Mouse (Mus musculus): ENCODE results near the gene Gm11939.
"Not testable (repeated sequence)": the region's sequence is repeated elsewhere in the genome, so short reads cannot be mapped to it uniquely, and the experiment has no call there.

Gene Gm11939

DNA sequence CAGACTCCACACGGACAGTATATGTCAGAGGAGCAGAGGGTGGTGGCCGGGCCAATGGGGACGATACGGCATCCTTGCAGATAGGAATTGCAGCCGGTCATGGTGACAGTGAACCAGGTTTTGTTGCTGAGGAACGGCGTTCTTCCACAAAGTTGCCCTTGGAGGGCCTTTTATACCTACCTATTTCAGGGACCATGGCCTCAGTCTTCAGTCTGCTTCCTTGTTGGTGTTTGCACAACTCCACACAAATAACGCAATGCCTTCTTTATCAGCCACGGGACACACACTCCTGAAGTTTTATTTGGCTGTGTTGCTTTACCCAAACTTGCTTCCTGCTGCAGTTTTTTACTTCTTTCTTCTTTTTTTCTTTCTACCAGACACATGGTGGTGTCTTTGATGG, at the start of gene Gm11939:
TSS of gene Gm11939 (minus strand) at position 101 of the 400 bp plus-strand sequence.
- DNase-seq: no peak

DNA sequence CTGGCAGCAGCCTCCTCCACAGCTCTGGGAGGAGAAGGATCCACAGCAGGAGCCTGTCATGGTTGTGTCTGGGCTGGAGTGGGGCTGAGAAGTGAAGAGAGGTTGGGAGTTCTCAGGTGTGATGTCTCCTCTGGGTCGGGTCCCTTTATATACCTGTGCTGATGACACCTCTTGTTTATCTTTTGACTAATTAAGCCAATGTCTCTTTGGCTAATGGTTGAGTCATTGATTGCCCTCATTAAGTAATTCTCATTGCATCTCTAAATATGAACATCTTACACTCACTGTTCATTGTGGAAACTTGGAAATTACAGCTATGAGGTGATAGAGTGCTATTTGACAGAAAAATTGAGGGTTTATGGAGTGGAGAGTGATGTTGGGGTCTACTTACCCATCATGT, 43.9 kb upstream of the Gm11939 start, which contains the start of gene Gm11938:
TSS of gene Gm11938 (minus strand) at position 101 of the 400 bp plus-strand sequence.
- not testable (repeated sequence) for DNase-seq

DNA sequence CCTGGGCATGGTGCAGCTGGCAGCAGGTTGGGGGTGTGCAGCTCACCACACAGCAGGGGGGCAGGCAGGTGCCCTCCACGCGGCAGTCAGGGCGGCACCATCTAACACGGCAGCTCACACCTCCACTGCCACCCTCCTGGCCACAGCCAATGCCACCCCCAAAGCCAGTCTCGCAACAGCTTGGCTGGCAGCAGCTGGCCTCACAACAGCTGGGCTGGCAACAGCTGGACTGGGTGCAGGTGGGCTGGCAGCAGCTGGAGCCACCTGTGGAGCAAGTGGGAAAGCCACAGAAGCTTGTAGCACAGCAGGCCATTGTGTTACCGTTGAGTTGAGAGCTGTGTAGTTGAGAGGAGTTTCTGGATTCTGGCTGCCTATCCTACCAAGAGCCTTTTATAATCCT, 38.5 kb upstream of the Gm11939 start, which contains the start of gene Krtap9-3:
TSS of gene Krtap9-3 (minus strand) at position 364 of the 400 bp plus-strand sequence.
- not testable (repeated sequence) for DNase-seq

DNA sequence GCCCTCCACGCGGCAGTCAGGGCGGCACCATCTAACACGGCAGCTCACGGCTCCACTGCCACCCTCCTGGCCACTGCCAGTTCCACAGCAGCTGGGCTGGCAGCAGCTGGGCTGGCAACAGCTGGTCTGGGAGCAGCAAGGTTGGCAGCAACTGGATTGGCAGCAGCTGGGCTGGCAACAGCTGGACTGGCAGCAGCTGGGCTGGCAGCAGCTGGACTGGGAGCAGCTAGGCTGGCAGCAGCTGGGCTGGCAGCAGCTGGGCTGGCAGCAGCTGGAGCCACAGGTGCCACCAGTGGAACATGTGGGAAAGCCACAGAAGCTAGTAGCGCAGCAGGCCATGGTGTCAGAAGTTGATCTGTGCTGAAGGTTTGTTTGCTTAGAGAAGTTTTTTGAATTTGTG, 31.7 kb upstream of the Gm11939 start, which contains the start of gene Krtap1-3:
TSS of gene Krtap1-3 (minus strand) at position 359 of the 400 bp plus-strand sequence.
- DNase-seq: no peak

DNA sequence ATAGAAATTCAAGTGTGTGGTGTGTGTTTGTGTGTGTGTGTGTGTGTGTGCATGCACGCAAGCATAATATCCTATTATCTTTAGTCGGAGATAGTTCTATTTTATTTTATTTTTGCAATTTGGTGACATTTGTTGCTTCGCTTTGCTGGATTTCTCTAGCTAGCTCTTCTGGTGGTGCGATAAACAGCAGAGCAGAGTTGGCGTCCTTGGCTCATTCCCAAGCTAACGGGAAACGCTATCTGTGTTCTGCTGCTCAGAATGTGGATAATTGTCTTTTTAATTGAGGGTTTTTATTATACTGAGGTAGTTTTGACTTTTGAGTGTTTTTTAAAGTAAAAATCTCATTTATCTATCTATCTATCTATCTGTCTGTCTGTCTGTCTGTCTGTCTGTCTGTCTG, 25.8 kb upstream of the Gm11939 start:
- no peak for DNase-seq

GRCm38 (mm10) chr11:99583245-99583704, 24.0 kb upstream of the Gm11939 start, which contains the start of gene Krtap1-4:
Krtap1-4 (minus strand) TSS chr11:99583654.
- DNase-seq: no peak

DNA sequence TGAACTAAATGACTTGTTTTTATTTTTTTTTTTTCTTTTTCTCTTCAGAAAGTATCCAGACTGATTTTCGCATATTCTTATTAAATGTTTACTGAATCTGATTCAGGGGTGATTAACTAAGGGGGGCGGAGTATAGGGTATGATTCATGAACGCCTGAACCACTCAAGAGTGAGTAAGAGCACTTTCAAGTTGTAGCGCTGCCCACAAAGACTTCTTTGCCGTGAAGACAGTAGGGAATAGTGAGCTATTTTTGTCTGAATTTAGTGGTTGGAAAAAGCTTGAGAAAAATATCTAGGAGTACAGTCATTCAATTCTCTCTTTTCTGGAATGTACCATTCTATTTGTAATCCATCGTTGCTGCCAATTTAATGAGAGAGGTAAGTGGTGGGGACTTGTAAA, 22.3 kb upstream of the Gm11939 start:
- DNase-seq: no peak

- no peak for DNase-seq
Observed at GRCm38 (mm10) chr11:99581051-99581450, 21.8 kb upstream of the Gm11939 start.

GRCm38 (mm10) chr11:99580636-99581035, 21.4 kb upstream of the Gm11939 start, which contains the start of gene Krtap1-5:
Krtap1-5 (minus strand) TSS chr11:99581016.
- DNase-seq: no peak

DNA sequence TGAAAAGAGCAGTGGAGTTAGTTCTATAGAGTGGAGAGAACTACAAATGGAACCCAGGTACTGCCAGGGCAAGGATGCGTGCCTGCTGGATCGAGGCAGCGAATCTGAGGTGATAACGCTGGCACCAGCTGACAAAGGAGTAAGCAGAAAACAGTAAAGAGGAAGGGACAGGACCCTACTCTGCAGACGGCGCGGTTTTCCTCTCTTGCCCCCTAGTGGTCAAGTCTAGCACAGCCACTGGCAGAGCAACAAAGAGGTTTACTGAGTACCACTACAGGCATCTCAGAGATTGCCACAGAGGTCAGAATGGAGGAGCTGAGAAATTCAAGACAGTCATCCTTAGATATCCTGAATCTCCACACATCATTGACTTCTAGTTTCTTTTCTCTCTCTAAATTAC, 14.8 kb upstream of the Gm11939 start:
- DNase-seq: peak; percentile 90

GRCm38 (mm10) chr11:99573164-99573563, 13.9 kb upstream of the Gm11939 start:
- no peak for DNase-seq

- no peak for DNase-seq
Observed at GRCm38 (mm10) chr11:99566530-99566929, 7.3 kb upstream of the Gm11939 start, which contains the start of gene Krtap3-1. Krtap3-1 (minus strand) TSS chr11:99566630.

DNA sequence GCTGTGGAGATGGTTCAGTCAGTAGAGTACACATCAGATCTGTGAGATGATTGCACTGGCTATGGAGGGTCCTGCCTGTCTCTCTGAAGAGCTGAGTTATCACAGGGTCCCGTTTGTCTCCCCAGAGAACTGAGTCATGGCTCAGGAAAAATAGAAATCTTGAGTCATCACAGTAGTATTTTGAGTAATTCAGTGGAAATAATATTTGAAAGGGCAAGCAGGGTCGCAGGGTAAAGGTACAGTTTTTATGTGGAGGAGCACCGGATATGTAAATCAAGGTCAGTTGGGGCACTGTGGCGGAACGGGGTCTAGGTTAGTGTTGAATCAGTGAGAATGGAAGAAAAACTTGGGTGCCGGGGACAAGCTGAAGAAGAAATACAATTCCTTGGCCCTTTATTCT, 3.3 kb upstream of the Gm11939 start:
- DNase-seq: no peak

DNA sequence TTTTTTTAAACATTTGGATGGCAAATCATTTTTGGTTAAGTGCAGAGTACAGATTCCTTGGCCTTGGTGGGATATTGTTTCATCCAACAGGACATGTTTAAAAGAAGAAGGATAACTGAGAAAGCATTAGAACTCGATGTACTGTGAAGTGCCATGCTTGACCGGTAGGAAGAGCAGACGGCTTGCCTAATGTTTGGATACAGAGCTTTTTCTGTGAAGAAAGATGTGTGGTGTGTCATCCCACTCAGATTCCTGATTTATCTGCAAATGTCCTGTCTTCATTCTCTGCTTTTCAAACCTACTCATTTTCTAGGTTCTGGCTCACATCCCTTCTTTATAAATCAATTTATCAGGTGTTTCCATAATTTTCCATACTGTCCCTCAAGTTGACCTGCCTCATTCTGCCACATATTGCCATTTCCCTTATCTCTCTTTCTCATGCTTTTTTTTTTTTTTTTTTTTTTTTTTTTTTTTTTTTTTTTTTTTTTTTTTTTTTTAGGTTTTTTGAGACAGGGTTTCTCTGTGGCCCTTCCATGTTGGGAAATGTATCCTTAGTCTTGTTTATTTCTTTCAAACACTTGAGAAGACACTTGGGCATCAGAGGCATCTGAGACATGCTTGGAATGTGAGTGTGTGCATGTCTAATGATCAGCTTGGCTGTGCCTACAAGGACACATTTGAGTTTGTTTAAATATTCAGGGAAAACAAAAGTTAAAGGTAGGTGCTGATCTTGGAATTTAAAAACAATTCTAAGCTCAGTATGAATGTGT, 1.1 kb downstream of the Gm11939 start:
- DNase-seq: no peak

- no peak for DNase-seq
Observed at GRCm38 (mm10) chr11:99556753-99557152, 2.5 kb downstream of the Gm11939 start, which contains the start of gene Krtap3-2. Krtap3-2 (minus strand) TSS chr11:99556853.

- no peak for DNase-seq
Observed at GRCm38 (mm10) chr11:99556195-99556594, 3.1 kb downstream of the Gm11939 start.

DNA sequence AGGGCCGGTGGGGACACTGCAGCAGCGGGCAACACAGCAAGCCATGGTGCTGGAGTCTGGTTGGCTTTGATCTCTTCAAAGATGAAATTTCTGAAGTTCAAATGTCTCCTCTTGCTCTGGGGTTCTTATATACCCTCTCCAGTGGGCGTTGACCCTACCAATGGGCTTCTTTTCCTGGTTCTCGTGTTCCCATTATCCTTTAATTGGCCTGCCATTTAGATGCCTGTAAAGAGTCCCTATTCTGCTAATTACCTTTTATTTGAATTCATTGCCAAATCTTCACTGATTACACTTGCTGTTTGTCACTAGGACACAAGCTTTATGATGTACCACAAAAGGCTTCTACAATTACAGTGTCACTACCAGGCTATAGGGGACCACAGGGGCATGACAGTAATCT, 8.5 kb downstream of the Gm11939 start, which contains the start of gene Krtap3-3:
TSS of gene Krtap3-3 (minus strand) at position 101 of the 400 bp plus-strand sequence.
- DNase-seq: no peak

GRCm38 (mm10) chr11:99547892-99548291, 11.4 kb downstream of the Gm11939 start:
- DNase-seq: no peak

DNA sequence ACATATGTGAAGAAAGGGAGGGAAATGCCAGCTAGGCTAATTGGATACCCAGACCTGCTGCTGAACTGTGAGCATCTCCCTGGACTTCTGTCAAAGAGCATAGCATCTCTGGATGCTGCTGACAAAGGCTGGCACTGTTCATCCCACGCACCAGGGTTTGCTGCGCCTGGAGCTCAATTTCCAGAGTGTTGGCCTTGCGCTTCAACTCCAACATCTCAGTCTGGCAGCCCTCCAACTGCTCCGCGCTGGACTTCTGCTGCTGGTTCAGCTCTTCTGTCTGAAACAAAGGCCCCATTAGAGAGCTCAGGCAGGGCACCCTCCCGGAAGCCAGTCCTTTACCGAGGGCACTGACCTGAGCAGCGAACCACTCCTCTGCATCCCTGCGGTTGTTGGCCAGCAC, 19.5 kb downstream of the Gm11939 start:
- peak; percentile 84 to 91 for DNase-seq

DNA sequence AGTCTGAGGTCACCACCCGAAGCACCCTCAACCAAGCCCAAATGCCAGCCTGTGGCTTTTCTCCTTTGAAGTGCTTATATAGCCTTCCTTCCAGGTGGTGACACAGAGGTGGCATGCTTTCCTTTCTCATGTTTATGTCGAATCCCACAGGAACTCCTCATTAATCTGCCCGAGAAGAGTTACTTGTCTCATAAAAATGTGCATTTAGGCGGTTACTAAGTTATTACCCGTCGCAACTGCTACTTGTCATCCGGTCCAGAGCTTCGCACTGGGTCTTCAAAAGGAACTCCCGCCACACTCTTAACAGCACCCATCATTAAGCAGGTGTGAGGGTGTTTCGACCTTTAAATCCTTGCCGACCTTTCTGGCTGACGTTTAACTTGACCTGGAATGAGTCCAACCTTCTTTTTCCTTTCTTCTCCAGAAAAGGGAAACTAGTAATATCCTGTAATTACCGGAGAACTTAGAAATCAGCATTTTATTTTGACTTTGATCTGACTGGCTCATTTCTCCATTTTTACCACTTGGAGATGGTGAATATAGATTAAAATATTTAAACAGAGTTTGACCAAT, 37.9 kb downstream of the Gm11939 start, which contains the start of gene Krt39:
TSS of gene Krt39 (minus strand) at position 51 of the 573 bp plus-strand sequence.
- no peak for DNase-seq

- no peak for DNase-seq
Observed at GRCm38 (mm10) chr11:99514098-99514497, 45.2 kb downstream of the Gm11939 start.

Measured in cerebellum, postnatal 10 days (tissue).